Mouse (Mus musculus) midbrain, embryonic 10.5 days (tissue): ENCODE data around the gene Gm7030. TPM values are rescaled to one million over a fixed set of nuclear protein-coding genes. Genes with fewer than 3 reads are reported as not detected.
"Not testable (repeated sequence)": the region's sequence is repeated elsewhere in the genome, so short reads cannot be mapped to it uniquely, and the experiment has no call there.

Experiments
- DNase-seq: peaks from one replicate; pipeline ENCODE4 v3.0.0-alpha.2; 2017; ENCODE audit warnings: low spot score
- H3K27ac ChIP-seq: fragments of 300-500 bp; sonication (generic); replicated peaks from 2 replicates; pipeline ENCODE4 v1.5.1; 2016; ENCODE audit warnings: mild to moderate bottlenecking
- H3K27me3 ChIP-seq: fragments of 300-500 bp; sonication (generic); 2 replicates; pipeline ENCODE4 v1.6.1; 2016; ENCODE audit warnings: low read depth, mild to moderate bottlenecking; ENCODE audit not compliant: poor library complexity, severe bottlenecking
- H3K36me3 ChIP-seq: fragments of 300-500 bp; sonication (generic); 2 replicates; pipeline ENCODE4 v1.6.1; 2016; ENCODE audit warnings: mild to moderate bottlenecking, moderate library complexity
- H3K4me1 ChIP-seq: fragments of 300-500 bp; sonication (generic); 2 replicates; pipeline ENCODE4 v1.6.1; 2016
- H3K4me3 ChIP-seq: fragments of 300-500 bp; sonication (generic); 2 replicates; pipeline ENCODE4 v1.5.1; 2016; ENCODE audit warnings: mild to moderate bottlenecking, moderate library complexity
- H3K9me3 ChIP-seq: fragments of 300-500 bp; sonication (generic); replicated peaks from 2 replicates; pipeline ENCODE4 v1.6.1; 2016; ENCODE audit warnings: mild to moderate bottlenecking
- WGBS: fragments of 180-500 bp; shearing (Covaris S2); methylation state at CpG from one replicate; pipeline ENCODE4 v1.1.7; 2016; 5-methylcytosine and 5-hydroxymethylcytosine counted together
- polyA plus RNA-seq: library from polyadenylated mRNA; unstranded; fragments of >200 nt; fragmentation: Nextera tagmentation; extraction: Ambion mirVana; gene quantifications from 2 replicates; pipeline ENCODE4 v1.2.1, GENCODE M21; 2016

Gm7030 gene
- polyA plus RNA-seq, 1 experiment from 2014 or later: not detected

DNA sequence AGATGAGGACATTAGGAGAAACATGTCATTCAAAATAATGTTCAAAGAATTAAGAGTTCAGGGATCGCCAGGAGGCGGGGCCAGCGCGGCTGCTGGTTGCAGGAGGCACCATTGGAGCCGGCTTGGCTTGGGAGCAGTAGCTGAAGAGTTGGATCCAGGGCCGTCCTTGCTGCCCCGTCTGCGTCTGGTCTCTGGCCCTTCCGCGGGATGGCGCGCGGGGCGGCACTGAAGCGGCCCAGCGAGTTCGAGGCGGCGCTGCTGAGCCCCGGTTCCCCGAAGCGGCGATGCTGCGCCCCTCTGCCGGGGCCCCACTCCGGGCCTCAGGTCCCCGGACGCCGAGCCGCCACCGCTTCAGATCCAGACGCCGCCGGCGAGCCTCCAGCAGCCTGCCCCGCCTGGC is 28.6 kb upstream of the Gm7030 start:
- not testable (repeated sequence) for H3K36me3 ChIP-seq, H3K9me3 ChIP-seq, H3K27ac ChIP-seq
- Histone ChIP-seq H3K4me1 (peaks cover 12% of the 10 kb centered on the region), H3K4me3 (peak overlapping the region; percentile 47), H3K27me3 (peaks cover 97% of the 10 kb centered on the region)
- peak; percentile 48 for DNase-seq
- WGBS: under 1% methylated on average over 36 of the region's 36 CpGs

DNA sequence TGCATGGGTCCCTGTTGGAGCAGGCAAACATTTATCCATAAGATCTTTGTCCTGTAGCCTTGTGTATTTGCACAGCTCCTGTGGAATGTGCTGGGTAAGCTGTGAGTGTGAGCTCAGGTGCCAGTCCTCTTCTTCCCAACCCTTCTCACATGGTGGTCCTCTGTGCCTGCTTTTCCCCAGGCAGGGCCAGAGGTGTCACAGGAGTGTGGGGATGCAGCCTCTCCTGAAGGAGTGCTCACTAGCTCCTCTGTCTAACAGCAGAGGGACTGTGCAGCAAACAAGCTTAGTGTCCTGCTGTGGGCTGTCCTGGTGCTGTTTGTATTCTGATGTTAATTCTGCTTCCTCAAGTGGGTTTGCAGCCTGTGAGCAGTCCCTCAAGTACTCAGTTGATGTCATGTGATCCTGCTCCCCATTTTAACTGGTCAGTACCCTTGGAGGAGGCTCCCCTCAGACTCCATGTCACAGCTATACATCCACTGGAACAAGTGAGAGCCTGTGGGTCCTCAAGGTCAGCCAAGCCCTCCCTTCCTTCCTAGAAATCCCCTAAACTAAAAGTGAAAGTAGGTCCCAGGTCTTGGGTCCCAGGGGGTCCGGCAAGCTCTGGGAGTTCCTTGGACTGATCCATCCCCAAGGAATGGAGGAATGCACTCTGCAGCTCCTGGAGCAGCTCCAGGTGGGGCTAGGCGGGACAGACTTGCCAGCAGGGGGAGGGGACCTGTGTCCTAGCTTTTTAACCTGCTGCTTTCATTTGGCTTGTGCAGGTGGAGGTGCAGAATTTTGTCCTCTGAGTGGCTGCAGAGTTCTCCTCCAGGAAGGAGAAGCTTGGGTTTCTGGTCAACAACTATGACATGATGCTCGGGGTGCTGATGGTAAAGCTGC is 25.3 kb upstream of the Gm7030 start:
- H3K36me3 ChIP-seq: no peaks in the 10 kb centered on the region
- no peak overlapping the region for H3K4me3 ChIP-seq
- no peak overlapping the region for H3K27ac ChIP-seq
- H3K4me1 ChIP-seq: peaks cover 4% of the 10 kb centered on the region
- peaks cover 82% of the 10 kb centered on the region for H3K27me3 ChIP-seq
- no peaks in the 10 kb centered on the region for H3K9me3 ChIP-seq
- 19% methylated on average over 3 of the region's 3 CpGs for WGBS
- DNase-seq: no peak

DNA sequence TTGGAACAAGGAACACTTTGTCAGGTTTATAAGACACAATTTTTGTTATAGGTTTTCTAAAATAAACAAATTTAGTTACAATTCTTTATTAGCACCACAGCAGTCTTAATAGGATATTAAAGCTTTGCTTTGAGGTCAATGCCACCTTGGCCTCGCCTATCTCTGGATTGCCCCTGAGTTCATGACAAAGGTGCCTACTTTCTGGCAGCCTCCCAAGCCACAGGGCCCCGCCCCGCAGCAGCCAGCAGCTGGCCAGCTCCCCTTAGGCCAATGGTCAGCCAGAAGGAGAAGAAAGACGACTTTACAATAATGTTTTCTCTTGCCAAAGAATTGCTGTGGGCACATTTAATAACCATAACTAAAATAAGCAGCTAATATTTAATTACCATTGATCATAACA is 22.0 kb upstream of the Gm7030 start:
- DNase-seq, H3K9me3 ChIP-seq, H3K36me3 ChIP-seq, H3K27ac ChIP-seq, H3K4me3 ChIP-seq, H3K4me1 ChIP-seq: not testable (repeated sequence)
- 57% methylated on average over 4 of the region's 4 CpGs for WGBS
- H3K27me3 ChIP-seq: peaks cover 74% of the 10 kb centered on the region

DNA sequence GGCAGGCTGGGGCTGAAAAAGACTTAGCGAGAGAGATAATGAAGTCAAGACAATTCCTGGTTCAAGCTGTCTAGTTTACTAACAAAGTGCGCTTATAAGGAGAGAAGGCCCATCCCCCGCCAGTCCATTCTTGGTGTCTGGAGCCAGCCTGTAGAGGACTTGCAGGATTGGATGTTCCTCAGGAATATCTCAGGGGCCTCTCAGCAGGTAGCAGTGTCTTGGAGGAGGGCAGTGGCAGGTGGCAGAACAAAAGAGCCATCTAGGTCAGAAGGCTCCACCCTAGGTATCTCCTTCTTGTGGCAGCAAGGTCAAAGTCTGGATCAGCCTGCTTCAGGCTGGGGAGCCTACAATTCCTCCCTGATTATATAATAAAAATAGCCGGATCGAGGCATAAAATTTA is 19.2 kb upstream of the Gm7030 start:
- 67% methylated on average over 5 of the region's 5 CpGs for WGBS
- not testable (repeated sequence) for H3K27ac ChIP-seq, H3K4me3 ChIP-seq, H3K4me1 ChIP-seq, DNase-seq, H3K36me3 ChIP-seq, H3K9me3 ChIP-seq
- H3K27me3 ChIP-seq: peaks cover 72% of the 10 kb centered on the region

DNA sequence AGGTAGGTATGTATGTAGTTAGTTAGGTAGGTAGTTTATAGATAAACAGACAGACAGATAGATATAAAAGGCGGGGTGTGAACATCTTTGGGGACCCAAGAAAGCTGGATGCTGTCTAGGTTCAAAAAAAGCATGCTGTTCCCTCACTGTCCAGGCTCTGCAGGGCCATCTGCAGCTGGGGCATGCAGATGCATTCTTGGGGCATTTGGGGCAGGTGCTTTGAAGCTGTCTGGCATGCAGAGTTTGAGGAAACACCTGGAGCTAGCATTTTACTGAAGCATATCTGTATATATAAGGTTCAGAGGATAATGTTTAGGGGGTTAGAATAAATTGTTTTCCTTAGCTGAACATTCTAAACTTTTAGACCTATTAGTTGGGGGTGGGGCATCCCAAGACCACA is 17.7 kb upstream of the Gm7030 start:
- 87% methylated on average over 1 of the region's 1 CpGs for WGBS
- not testable (repeated sequence) for H3K36me3 ChIP-seq, H3K4me3 ChIP-seq, H3K27ac ChIP-seq, H3K9me3 ChIP-seq, DNase-seq, H3K4me1 ChIP-seq
- peaks cover 72% of the 10 kb centered on the region for H3K27me3 ChIP-seq

DNA sequence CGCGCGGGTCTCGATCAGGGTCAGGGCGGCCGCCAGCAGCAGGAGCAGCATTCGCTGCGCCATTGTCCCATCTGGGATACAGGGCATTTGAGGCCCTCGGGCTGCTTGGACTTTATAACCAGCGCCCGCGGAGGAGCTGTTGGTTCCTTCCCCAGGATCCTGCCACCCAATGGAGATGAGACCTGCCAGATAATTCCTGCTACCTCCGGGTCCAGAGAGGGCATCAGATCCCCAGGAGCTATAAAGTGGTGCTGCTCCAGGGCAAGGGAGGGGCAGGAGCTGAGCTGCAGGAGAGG is 16.6 kb upstream of the Gm7030 start:
- H3K9me3 ChIP-seq, H3K27ac ChIP-seq, DNase-seq, H3K36me3 ChIP-seq, H3K4me1 ChIP-seq: not testable (repeated sequence)
- peaks cover 78% of the 10 kb centered on the region for H3K27me3 ChIP-seq
- H3K4me3 ChIP-seq: peak overlapping the region; percentile 47
- WGBS: 2% methylated on average over 13 of the region's 13 CpGs

DNA sequence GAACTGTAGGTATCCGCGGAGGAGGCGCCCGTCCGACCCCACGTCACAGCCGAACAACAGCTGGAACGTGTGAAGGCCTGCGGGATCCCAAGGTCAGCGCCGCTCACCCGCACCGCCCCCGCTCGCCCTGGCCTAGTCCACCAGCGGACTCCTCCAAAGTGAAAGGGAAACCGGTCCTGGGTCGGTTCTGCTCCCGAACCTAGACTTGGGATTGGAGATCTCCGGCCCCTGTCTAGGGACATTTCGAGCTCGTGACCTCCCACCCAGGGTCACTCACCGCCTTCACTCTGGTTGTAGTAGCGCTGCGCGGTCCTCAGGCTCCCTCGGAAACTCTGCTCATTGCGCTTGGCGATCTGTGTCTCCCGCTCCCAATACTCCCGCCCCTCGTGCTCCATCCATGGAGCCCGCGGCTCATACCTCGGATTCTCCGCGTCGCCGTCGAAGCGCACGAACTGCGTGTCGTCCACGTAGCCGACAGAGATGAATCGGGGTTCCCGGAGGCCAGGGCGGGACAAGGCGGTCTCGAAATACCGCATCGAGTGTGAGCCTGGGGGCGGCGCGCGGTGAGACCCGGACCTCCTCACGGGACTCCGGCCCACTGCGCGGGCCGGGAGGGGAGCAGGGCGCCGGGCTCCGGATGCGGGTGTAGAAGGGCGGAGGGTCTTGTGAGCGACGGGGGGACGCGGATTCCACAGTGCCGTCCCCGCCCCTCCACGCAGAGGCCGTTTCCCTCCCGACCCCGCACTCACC is 16.1 kb upstream of the Gm7030 start:
- Histone ChIP-seq H3K4me3 (peak overlapping the region; percentile 47), H3K27me3 (peaks cover 77% of the 10 kb centered on the region), H3K9me3 (no peaks in the 10 kb centered on the region), H3K4me1 (peaks cover 10% of the 10 kb centered on the region), H3K36me3 (no peaks in the 10 kb centered on the region), H3K27ac (no peak overlapping the region)
- peak; percentile 38 for DNase-seq
- WGBS: 1% methylated on average over 78 of the region's 78 CpGs

DNA sequence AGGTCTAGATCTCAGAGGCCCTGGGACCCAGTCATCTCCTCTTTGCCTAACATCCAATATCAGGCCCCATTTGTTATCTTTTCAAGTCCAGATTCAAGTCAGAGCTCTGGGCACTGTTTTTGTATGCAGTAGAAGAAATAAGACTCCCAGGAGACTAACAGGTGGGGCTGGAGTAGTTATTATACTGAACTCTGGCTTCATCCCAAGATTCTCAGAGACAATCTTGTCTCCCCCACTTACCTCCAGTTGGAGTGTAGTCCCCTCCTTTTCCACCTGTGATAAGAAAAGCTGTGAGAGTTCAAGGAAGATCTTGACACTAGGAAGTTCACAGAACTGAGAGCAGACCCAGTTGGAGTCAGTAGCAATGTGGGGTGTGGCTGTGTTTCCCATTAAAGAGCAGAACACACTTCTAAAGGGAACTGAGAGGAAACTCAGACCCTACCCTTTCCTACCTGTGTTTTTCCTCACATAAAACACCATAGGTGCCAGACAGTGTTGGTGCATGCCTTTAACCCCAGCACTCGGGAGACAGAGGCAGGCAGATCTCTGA is 7.1 kb upstream of the Gm7030 start:
- H3K36me3 ChIP-seq, DNase-seq, H3K9me3 ChIP-seq, H3K4me1 ChIP-seq, H3K27ac ChIP-seq, H3K4me3 ChIP-seq: not testable (repeated sequence)
- peaks cover 27% of the 10 kb centered on the region for H3K27me3 ChIP-seq
- 77% methylated on average over 1 of the region's 1 CpGs for WGBS

DNA sequence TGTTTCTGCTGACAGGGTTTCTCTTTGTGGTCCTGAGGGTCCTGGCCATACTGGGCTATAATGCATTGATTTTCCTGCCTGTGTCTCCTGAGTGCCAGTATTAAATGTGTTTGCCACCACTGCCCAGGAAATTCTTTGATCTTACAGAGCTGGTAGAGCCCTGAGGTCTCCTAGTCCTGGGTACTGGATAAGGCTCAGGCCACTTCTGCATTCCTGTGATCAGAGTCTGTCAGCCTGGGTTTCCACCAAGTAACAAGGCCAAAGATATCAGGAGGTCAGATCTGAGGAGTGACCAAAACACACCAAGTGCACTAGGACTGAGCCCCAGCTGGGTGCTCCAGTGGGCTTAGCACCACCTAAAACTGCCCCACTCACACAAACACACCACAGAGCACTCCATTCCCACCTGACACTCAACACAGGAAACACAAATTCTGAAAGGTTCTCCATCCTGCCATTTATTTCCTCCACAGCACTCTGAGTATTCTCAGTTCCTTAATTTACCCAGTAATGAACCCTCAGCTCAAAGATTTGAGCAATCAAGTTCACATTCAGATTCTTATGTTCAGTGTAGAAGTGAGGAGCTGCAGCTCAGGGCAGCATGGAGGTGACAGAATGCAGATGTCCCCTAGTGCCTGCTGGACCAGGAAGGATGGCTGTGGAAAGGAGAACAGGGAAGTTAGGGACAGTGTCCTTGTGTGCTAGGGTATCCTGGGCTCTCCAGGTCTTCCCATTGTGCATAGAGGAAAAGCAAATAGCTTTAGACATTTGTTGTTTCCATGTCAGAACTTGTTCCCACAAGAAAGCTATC is 6.4 kb upstream of the Gm7030 start:
- peaks cover 28% of the 10 kb centered on the region for H3K27me3 ChIP-seq
- DNase-seq, H3K4me1 ChIP-seq, H3K27ac ChIP-seq, H3K36me3 ChIP-seq, H3K4me3 ChIP-seq, H3K9me3 ChIP-seq: not testable (repeated sequence)

DNA sequence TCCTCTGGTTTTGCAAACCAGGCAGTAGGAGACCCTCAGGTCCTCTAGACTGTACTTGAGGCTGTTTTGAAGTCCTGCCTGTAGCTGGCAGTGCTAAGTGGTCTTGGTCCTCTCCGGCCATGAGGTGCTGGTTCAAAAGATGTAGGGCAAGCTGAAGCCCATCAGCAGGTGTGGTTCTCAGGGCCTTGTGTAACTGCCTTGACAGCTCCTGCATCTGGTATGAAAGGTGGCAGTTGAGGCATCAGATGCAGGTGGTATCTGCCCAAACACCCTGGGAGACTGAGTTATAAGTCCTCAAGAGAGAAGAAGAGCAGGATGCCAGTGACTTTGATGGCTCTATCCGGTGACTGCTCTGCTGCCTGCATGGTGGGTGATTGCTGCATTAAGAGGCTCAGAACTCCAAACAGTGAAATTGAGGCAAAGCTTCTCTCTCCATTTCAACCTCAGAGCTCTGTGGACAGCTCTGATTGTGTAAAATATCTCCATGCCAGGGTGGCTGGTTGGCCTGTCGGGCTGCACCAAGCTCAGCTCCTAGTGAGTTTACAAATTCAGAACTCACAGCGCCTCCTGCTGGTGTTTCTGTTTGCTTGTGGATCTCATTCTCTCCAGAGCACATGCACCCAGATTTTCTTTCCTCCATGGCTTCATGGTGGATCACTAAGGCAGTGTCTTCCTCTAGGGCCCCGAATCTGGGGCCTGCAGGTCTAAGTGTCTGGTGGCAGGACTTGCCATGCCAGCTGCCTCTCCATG is 2.5 kb upstream of the Gm7030 start:
- Histone ChIP-seq H3K4me1 (0 out of 2 replicates have a peak, but pooled peaks cover 3% of the 10 kb centered on the region), H3K9me3 (no peaks in the 10 kb centered on the region), H3K27me3 (peaks cover 30% of the 10 kb centered on the region), H3K36me3 (no peaks in the 10 kb centered on the region), H3K27ac (no peak overlapping the region), H3K4me3 (no peak overlapping the region)
- WGBS: 75% methylated on average over 5 of the region's 5 CpGs
- no peak for DNase-seq

DNA sequence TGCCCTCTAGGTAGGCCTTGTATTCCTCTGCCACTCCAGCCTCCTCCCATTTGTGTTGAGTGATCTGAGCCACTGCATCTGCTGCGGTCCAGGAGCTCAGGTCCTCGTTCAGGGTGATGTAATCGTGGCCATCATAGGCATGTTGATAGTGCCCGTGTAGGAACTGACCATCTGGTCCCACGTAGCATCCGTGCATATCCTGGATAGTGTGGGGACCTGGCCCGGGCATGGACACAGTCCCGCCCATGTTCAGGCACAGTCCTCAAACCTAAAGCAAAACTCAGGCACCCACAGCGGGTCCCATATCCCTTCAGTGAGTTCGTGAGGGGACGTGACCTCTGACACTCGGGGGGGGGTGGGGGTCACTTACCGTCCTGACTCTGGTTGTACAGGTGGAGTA is 700 bp downstream of the Gm7030 start:
- not testable (repeated sequence) for DNase-seq, H3K36me3 ChIP-seq, H3K9me3 ChIP-seq, H3K4me1 ChIP-seq, H3K4me3 ChIP-seq, H3K27ac ChIP-seq
- H3K27me3 ChIP-seq: peaks cover 27% of the 10 kb centered on the region
- WGBS: 65% methylated on average over 12 of the region's 13 CpGs

DNA sequence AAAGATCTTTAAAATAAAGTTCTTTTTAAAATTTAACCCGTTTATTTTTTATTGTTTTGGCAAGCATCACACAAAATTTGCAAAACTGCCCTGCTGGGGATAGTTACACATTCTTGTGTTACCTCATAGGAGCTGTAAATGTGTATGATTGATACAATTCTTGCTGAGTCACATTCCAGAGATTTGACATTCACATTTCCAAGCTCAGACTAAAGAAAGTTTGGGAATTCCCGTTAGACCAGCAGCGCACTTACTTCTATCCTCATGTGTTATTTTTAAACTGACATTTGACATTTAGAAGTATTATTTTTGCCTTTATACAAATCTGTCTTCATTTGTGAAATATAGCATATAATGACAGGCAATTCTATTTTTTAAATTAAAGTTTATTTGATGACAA is 5.1 kb downstream of the Gm7030 start:
- not testable (repeated sequence) for H3K36me3 ChIP-seq, H3K4me3 ChIP-seq, H3K4me1 ChIP-seq, DNase-seq, H3K27ac ChIP-seq, H3K9me3 ChIP-seq
- H3K27me3 ChIP-seq: peaks cover 45% of the 10 kb centered on the region
- WGBS: 80% methylated on average over 3 of the region's 3 CpGs
